Mouse (Mus musculus) bone marrow macrophage, adult 2 months (primary cell): Measurements from ENCODE around the gene Map2k3.

Source experiments
- CTCF ChIP-seq: IDR thresholded peaks from 2 replicates; pipeline ENCODE4 v1.5.1; 2012; ENCODE audit warnings: low read depth, mild to moderate bottlenecking, low read length, moderate library complexity
- POLR2A ChIP-seq: IDR thresholded peaks from 2 replicates; pipeline ENCODE4 v1.6.1; 2012; ENCODE audit warnings: mild to moderate bottlenecking, low read depth, low read length, borderline replicate concordance

DNA sequence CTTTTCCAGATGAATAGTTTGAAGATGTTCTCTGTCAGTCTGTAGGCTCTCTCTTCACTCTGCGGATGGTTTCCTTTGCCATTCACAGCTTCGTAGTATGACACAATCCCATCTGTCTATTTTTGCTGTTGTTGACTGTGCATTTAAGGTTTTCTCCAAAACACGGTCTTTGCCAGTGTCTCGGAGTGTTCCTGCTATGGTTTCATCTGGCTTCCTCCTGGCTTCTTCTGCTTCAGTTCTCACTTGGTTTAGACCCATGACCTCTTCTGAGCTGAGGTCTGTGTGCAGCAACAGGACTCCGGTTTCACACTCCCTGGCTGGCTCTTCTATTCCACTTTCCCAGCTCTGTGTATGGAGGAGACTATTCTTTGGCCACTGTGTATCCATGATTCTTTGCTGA, 30.9 kb downstream of the Map2k3 start:
- no peak for TF ChIP-seq CTCF
- TF ChIP-seq POLR2A = no peak
